Mouse (Mus musculus) kidney, embryonic 16.5 days (tissue): Measurements from ENCODE around the gene Aldoart1. TPM values are rescaled to one million over a fixed set of nuclear protein-coding genes. Genes with fewer than 3 reads are reported as not detected.

ENCODE experiments used
- ATAC-seq: fragments of 200-750 bp; cut with Nextera tagmentation; 2 replicates; pipeline ENCODE4 v1.8.0; 2017; ENCODE audit warnings: moderate TSS enrichment; ENCODE audit not compliant: low FRiP score, low TSS enrichment
- H3K27ac ChIP-seq: fragments of 300-500 bp; sonication (generic); 2 replicates; pipeline ENCODE4 v1.5.1; 2014; ENCODE audit warnings: low read length
- H3K27me3 ChIP-seq: fragments of 300-500 bp; sonication (generic); 2 replicates; pipeline ENCODE4 v1.6.1; 2014; ENCODE audit warnings: low read length, control low read depth, mixed read lengths; ENCODE audit not compliant: insufficient read depth
- H3K36me3 ChIP-seq: fragments of 300-500 bp; sonication (generic); 2 replicates; pipeline ENCODE4 v1.6.1; 2014; ENCODE audit warnings: low read length, control low read depth, mixed read lengths; ENCODE audit not compliant: insufficient read depth
- H3K4me1 ChIP-seq: fragments of 300-500 bp; sonication (generic); 2 replicates; pipeline ENCODE4 v1.6.1; 2014; ENCODE audit warnings: low read length, control low read depth, mixed read lengths; ENCODE audit not compliant: insufficient read depth
- H3K4me2 ChIP-seq: fragments of 300-500 bp; sonication (generic); replicated peaks from 2 replicates; pipeline ENCODE4 v1.6.1; 2014; ENCODE audit warnings: low read depth, low read length
- H3K4me3 ChIP-seq: fragments of 300-500 bp; sonication (generic); 2 replicates; pipeline ENCODE4 v1.5.1; 2014; ENCODE audit warnings: mild to moderate bottlenecking, low read length
- H3K9ac ChIP-seq: fragments of 300-500 bp; sonication (generic); replicated peaks from 2 replicates; pipeline ENCODE4 v1.6.1; 2014; ENCODE audit warnings: low read length
- H3K9me3 ChIP-seq: fragments of 300-500 bp; sonication (generic); 2 replicates; pipeline ENCODE4 v1.6.1; 2016; ENCODE audit warnings: low read length, control low read depth
- WGBS: fragments of 180-500 bp; shearing (Covaris S2); extraction: QIAGEN DNeasy Blood & Tissue Kit; methylation state at CpG from one replicate; pipeline ENCODE4 v1.1.7; 2014; 5-methylcytosine and 5-hydroxymethylcytosine counted together
- polyA plus RNA-seq: library from polyadenylated mRNA; unstranded; fragments of >200 nt; fragmentation: Nextera tagmentation; extraction: Ambion mirVana; gene quantifications from 2 replicates; pipeline ENCODE4 v1.2.1, GENCODE M21; 2015

Gene Aldoart1
- 0.10 and 0.21 TPM in 2 replicates for polyA plus RNA-seq

DNA sequence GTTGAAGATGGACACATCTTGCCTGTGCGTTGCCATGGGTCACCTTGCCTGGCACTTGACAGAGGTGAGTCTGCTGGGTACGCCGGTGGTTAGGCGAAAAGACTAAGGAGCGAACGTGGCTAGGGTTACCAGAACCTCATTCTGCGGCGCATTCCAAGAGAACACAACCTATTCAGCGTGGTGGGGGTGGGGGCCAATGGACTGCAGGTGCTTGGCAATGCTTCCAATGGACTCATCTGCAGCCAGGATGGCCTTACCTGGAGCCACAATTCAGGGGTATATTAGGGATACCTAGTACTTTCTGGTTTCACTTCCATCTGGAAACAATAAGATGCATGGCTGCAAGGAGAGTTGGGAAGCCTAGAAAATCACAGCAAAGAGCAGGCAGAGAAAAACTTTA is at the start of gene Aldoart1:
Gene Aldoart1, minus strand, starts transcription at position 101 of the 400 bp plus-strand sequence.
- no peak within 1 kb of the TSS for H3K9ac ChIP-seq
- no peak for ATAC-seq
- no peak within 1 kb of the TSS for H3K4me2 ChIP-seq
- H3K9me3 ChIP-seq: no peaks in the 10 kb centered on the region
- 96% methylated on average over 9 of the region's 9 CpGs for WGBS
- no peak within 1 kb of the TSS for H3K4me3 ChIP-seq
- no peaks in the 10 kb centered on the region for H3K27me3 ChIP-seq
- H3K36me3 ChIP-seq: no peaks in the 10 kb centered on the region
- H3K4me1 ChIP-seq: no peaks in the 10 kb centered on the region
- H3K27ac ChIP-seq: no peak within 1 kb of the TSS

DNA sequence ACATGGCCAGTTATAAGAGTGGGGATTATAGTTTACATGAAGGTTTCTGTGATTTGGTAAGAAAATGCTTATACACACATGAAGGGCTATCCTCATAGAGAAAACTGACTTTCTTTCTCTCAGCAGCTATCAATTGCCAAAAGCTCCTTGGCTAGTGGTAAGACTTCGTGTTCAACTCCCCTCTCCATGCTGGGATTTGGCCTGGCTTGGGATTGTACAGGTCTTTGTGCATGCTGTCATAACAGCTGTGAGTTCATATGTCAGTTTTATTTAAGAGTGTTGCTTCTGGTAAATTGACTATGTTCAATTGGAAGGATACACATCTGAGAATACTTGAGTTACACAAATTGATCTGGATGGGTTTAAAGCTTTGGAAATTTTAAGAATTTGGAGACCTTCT is 49.1 kb upstream of the Aldoart1 start:
- no peaks in the 10 kb centered on the region for H3K27me3 ChIP-seq
- H3K27ac ChIP-seq: no peak overlapping the region
- no peaks in the 10 kb centered on the region for H3K36me3 ChIP-seq
- H3K4me2 ChIP-seq: no peak overlapping the region
- H3K9me3 ChIP-seq: no peaks in the 10 kb centered on the region
- ATAC-seq: no peak
- WGBS: 78% methylated on average over 1 of the region's 1 CpGs
- no peak overlapping the region for H3K4me3 ChIP-seq
- H3K4me1 ChIP-seq: no peaks in the 10 kb centered on the region
- H3K9ac ChIP-seq: no peak overlapping the region

DNA sequence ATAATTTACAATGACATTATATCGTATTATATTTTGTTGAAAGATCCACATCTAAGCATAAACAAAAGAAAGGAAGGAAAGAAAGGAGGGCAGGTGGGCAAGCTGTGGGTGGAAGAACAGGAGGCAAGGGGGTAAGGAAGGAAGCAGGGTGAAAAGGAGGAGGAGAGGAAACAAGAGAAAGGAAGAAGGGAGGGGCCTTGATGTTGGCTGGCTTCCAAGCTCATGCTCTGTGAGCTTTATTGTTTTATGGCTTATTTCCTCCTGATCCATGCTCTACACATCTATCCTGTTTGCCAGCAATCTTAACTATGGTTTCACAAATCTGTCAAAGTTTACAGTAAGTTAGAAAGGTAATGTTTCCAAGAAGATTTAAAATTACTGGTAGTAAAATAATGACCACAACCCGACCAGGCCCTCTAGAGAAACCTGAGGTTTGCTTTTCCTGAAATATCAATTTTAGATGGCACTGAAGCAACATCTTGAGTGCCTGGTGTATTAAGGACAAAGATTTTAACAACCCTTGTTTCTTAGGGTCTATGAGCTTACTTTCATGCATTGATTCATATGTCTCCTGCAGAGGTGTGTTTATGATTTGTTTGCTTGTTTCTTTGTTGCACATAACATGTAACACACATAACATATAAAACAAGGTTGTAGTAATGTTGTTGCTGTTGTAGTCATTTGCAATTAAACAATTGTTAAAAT is 13.1 kb upstream of the Aldoart1 start:
- no peak overlapping the region for H3K9ac ChIP-seq
- ATAC-seq: peak; percentile 79
- 0 out of 2 replicates have a peak overlapping the region, but pooled peaks have one; percentile 38 for H3K27ac ChIP-seq
- 0 out of 2 replicates have a peak, but pooled peaks cover 6% of the 10 kb centered on the region for H3K4me1 ChIP-seq
- 26% methylated on average over 2 of the region's 2 CpGs for WGBS
- no peaks in the 10 kb centered on the region for H3K9me3 ChIP-seq
- H3K4me3 ChIP-seq: no peak overlapping the region
- H3K36me3 ChIP-seq: no peaks in the 10 kb centered on the region
- no peaks in the 10 kb centered on the region for H3K27me3 ChIP-seq
- H3K4me2 ChIP-seq: no peak overlapping the region

- no peak overlapping the region for H3K9ac ChIP-seq
- H3K4me3 ChIP-seq: no peak overlapping the region
- H3K27me3 ChIP-seq: no peaks in the 10 kb centered on the region
- H3K27ac ChIP-seq: no peak overlapping the region
- H3K9me3 ChIP-seq: no peaks in the 10 kb centered on the region
- H3K36me3 ChIP-seq: no peaks in the 10 kb centered on the region
- no peak overlapping the region for H3K4me2 ChIP-seq
- ATAC-seq: no peak
- no peaks in the 10 kb centered on the region for H3K4me1 ChIP-seq
Observed at GRCm38 (mm10) chr4:72844276-72844675, 8.2 kb downstream of the Aldoart1 start.

- no peak overlapping the region for H3K27ac ChIP-seq
- H3K9ac ChIP-seq: no peak overlapping the region
- no peaks in the 10 kb centered on the region for H3K27me3 ChIP-seq
- H3K4me3 ChIP-seq: no peak overlapping the region
- no peak overlapping the region for H3K4me2 ChIP-seq
- H3K9me3 ChIP-seq: no peaks in the 10 kb centered on the region
- ATAC-seq: no peak
- H3K4me1 ChIP-seq: no peaks in the 10 kb centered on the region
- no peaks in the 10 kb centered on the region for H3K36me3 ChIP-seq
Observed at GRCm38 (mm10) chr4:72843025-72843424, 9.4 kb downstream of the Aldoart1 start.

GRCm38 (mm10) chr4:72836430-72836829 is 16.0 kb downstream of the Aldoart1 start:
- no peaks in the 10 kb centered on the region for H3K36me3 ChIP-seq
- H3K9ac ChIP-seq: no peak overlapping the region
- WGBS: 67% methylated on average over 2 of the region's 2 CpGs
- H3K4me3 ChIP-seq: no peak overlapping the region
- no peak overlapping the region for H3K27ac ChIP-seq
- no peaks in the 10 kb centered on the region for H3K9me3 ChIP-seq
- ATAC-seq: no peak
- H3K4me2 ChIP-seq: no peak overlapping the region
- no peaks in the 10 kb centered on the region for H3K4me1 ChIP-seq
- H3K27me3 ChIP-seq: no peaks in the 10 kb centered on the region

DNA sequence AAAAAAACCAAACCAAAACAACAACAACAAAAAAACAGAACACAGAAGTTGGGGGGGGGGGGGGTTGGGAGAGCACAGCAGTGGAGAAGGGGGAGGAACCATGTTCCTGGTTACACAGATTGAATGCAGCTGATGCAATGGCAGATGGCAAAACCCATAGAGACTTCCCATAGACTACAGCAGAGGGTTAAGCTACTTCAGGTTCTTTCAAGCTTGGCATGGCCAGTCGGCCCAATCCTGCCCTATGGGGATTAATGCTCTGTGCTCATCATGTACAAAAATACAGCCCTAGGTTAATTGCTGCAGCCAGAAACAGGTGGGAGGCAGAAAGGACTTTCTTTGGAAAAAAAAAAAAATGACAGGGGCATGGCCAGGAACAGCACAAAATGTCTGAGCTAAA is 17.0 kb downstream of the Aldoart1 start:
- Histone ChIP-seq H3K9ac (no peak overlapping the region), H3K9me3 (no peaks in the 10 kb centered on the region), H3K27ac (no peak overlapping the region), H3K4me2 (no peak overlapping the region), H3K4me3 (no peak overlapping the region), H3K4me1 (no peaks in the 10 kb centered on the region), H3K27me3 (no peaks in the 10 kb centered on the region), H3K36me3 (no peaks in the 10 kb centered on the region)
- no peak for ATAC-seq
- 71% methylated on average over 1 of the region's 1 CpGs for WGBS

GRCm38 (mm10) chr4:72800816-72801215 is 51.6 kb downstream of the Aldoart1 start:
- no peak overlapping the region for H3K27ac ChIP-seq
- no peaks in the 10 kb centered on the region for H3K9me3 ChIP-seq
- H3K36me3 ChIP-seq: no peaks in the 10 kb centered on the region
- no peak overlapping the region for H3K4me2 ChIP-seq
- no peaks in the 10 kb centered on the region for H3K27me3 ChIP-seq
- 83% methylated on average over 1 of the region's 1 CpGs for WGBS
- no peak for ATAC-seq
- no peak overlapping the region for H3K9ac ChIP-seq
- no peak overlapping the region for H3K4me3 ChIP-seq
- no peaks in the 10 kb centered on the region for H3K4me1 ChIP-seq
